Mouse (Mus musculus): Measurements from ENCODE around the gene Klhl9. TPM values are rescaled to one million over a fixed set of nuclear protein-coding genes. Genes with fewer than 3 reads are reported as not detected.

Gene Klhl9
- polyA plus RNA-seq, 1 experiment from 2014 or later, result 40.5 TPM

DNA sequence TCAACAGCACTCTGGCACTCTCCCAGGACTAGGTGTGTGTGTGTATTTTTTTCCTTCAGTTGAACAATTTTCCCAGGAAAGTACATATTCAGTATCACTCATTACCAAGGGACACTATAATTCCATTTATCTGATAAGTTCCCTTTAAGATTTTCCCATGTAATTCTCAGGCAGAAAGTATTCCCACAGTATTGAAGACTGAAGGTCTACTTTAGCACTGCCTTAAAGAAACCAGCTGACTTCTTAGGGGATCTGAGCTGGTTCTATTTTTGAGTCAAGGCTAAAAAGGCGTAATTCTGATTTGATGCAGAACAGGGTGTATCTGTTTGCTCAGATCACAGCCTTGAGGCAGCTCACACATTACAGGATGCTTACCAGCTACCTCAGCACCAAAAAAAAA lies 3.5 kb downstream of the Klhl9 start:
- no peaks in the 10 kb centered on the region for H3K27me3 ChIP-seq (replicated peaks; ENCODE audit: control insufficient read depth, insufficient read depth, low read length)
- ATAC-seq, result no peak
- H3K27ac ChIP-seq (ENCODE audit: low read depth, low read length), result no peak overlapping the region
- H3K4me3 ChIP-seq (ENCODE audit: low read depth, low read length), result peak overlapping the region; percentile 19
- no peak overlapping the region for H3K9ac ChIP-seq (ENCODE audit: low read depth, low read length)
- 0 out of 2 replicates have a peak, but pooled peaks cover 4% of the 10 kb centered on the region for H3K4me1 ChIP-seq (replicated peaks; ENCODE audit: control insufficient read depth, insufficient read depth, low read length)
- H3K36me3 ChIP-seq (ENCODE audit: control insufficient read depth, insufficient read depth), result peaks cover 10% of the 10 kb centered on the region; the same call in 1 of the 2 replicates
- WGBS, result 18% methylated on average over 1 of the region's 1 CpGs
- TF ChIP-seq CTCF (IDR thresholded peaks at IDR 0.05; ENCODE audit: low read depth), result no peak
- no peaks in the 10 kb centered on the region for H3K9me3 ChIP-seq (ENCODE audit: control insufficient read depth)
- H3K4me2 ChIP-seq (replicated peaks; ENCODE audit: low read depth), result peak overlapping the region; percentile 74

DNA sequence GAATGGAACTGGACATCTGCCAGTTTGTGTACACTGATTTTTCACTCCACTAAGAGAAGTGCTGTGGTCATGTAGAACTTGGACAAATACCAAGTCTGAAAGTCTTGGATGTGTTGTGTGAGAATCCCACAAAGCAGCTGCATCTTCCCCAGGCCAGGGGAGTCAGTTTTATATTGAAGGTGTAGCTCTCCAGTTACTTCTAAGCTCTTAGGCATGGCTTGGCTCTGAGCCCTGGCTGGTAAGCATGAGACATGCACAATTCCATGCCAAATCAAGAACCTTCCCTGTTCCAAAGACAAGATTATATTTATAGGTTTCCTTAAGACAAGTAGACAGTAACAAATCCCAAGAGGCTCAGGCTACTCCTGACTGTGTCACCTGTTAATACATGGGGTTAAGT lies 7.2 kb downstream of the Klhl9 start:
- Histone ChIP-seq H3K4me2 (replicated peaks; ENCODE audit: low read depth) (no peak overlapping the region), H3K27ac (ENCODE audit: low read depth, low read length) (no peak overlapping the region)
- no peak for TF ChIP-seq CTCF (IDR thresholded peaks at IDR 0.05; ENCODE audit: low read depth)

GRCm38 (mm10) chr4:88714281-88714680 lies 8.0 kb downstream of the Klhl9 start:
- Histone ChIP-seq H3K4me1 (replicated peaks; ENCODE audit: control insufficient read depth, insufficient read depth, low read length) (no peaks in the 10 kb centered on the region), H3K9me3 (ENCODE audit: control insufficient read depth) (no peaks in the 10 kb centered on the region), H3K4me3 (ENCODE audit: low read depth, low read length) (no peak overlapping the region), H3K27ac (ENCODE audit: low read depth, low read length) (no peak overlapping the region), H3K9ac (ENCODE audit: low read depth, low read length) (no peak overlapping the region), H3K36me3 (ENCODE audit: control insufficient read depth, insufficient read depth) (peaks cover 12% of the 10 kb centered on the region; the same call in 1 of the 2 replicates), H3K27me3 (replicated peaks; ENCODE audit: control insufficient read depth, insufficient read depth, low read length) (no peaks in the 10 kb centered on the region), H3K4me2 (replicated peaks; ENCODE audit: low read depth) (no peak overlapping the region)
- 63% methylated on average over 1 of the region's 1 CpGs for WGBS
- no peak for TF ChIP-seq CTCF (IDR thresholded peaks at IDR 0.05; ENCODE audit: low read depth)
- ATAC-seq, result no peak

More for the DNA sequence above, 7.2 kb downstream of the Klhl9 start:
- ATAC-seq, result no peak
- Histone ChIP-seq H3K9ac (ENCODE audit: low read depth, low read length) (no peak overlapping the region), H3K9me3 (ENCODE audit: control insufficient read depth) (no peaks in the 10 kb centered on the region), H3K27me3 (replicated peaks; ENCODE audit: control insufficient read depth, insufficient read depth, low read length) (no peaks in the 10 kb centered on the region), H3K4me3 (ENCODE audit: low read depth, low read length) (no peak overlapping the region), H3K36me3 (ENCODE audit: control insufficient read depth, insufficient read depth) (peaks cover 12% of the 10 kb centered on the region; the same call in 1 of the 2 replicates), H3K4me1 (replicated peaks; ENCODE audit: control insufficient read depth, insufficient read depth, low read length) (no peaks in the 10 kb centered on the region)

GRCm38 (mm10) chr4:88707128-88707826 lies 15.0 kb downstream of the Klhl9 start:
- no peak for TF ChIP-seq CTCF (IDR thresholded peaks at IDR 0.05; ENCODE audit: low read depth)
- no peaks in the 10 kb centered on the region for H3K4me1 ChIP-seq (replicated peaks; ENCODE audit: control insufficient read depth, insufficient read depth, low read length)
- H3K27ac ChIP-seq (ENCODE audit: low read depth, low read length), result no peak overlapping the region
- ATAC-seq, result no peak
- H3K9ac ChIP-seq (ENCODE audit: low read depth, low read length), result no peak overlapping the region
- H3K4me2 ChIP-seq (replicated peaks; ENCODE audit: low read depth), result no peak overlapping the region
- H3K27me3 ChIP-seq (replicated peaks; ENCODE audit: control insufficient read depth, insufficient read depth, low read length), result no peaks in the 10 kb centered on the region
- WGBS, result 84% methylated on average over 1 of the region's 1 CpGs
- H3K9me3 ChIP-seq (ENCODE audit: control insufficient read depth), result no peaks in the 10 kb centered on the region
- no peaks in the 10 kb centered on the region for H3K36me3 ChIP-seq (ENCODE audit: control insufficient read depth, insufficient read depth)
- H3K4me3 ChIP-seq (ENCODE audit: low read depth, low read length), result no peak overlapping the region

DNA sequence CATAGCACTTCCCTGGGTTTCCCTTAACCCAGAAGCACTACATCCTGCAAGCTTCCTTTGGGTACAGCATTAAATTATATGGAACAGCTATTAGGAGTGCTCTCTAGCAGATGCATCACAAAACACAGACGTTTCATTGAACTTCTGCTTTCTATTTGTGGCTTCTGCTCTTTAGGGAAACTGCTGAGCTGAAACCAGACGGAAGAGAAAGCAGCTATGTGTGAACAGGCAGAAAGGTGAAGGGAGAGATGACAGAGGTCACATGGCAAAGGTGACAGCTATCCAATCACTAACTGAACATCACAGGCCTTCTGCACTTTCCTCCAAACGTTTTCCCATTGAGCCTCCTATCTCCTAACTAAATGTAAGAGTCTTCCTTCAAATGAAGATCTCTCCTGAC lies 16.3 kb downstream of the Klhl9 start:
- H3K27me3 ChIP-seq (replicated peaks; ENCODE audit: control insufficient read depth, insufficient read depth, low read length), result no peaks in the 10 kb centered on the region
- no peak for ATAC-seq
- no peak for TF ChIP-seq CTCF (IDR thresholded peaks at IDR 0.05; ENCODE audit: low read depth)
- H3K4me3 ChIP-seq (ENCODE audit: low read depth, low read length), result no peak overlapping the region
- WGBS, result 45% methylated on average over 3 of the region's 3 CpGs
- H3K27ac ChIP-seq (ENCODE audit: low read depth, low read length), result no peak overlapping the region
- H3K4me1 ChIP-seq (replicated peaks; ENCODE audit: control insufficient read depth, insufficient read depth, low read length), result no peaks in the 10 kb centered on the region
- no peaks in the 10 kb centered on the region for H3K9me3 ChIP-seq (ENCODE audit: control insufficient read depth)
- no peak overlapping the region for H3K9ac ChIP-seq (ENCODE audit: low read depth, low read length)
- H3K4me2 ChIP-seq (replicated peaks; ENCODE audit: low read depth), result no peak overlapping the region
- H3K36me3 ChIP-seq (ENCODE audit: control insufficient read depth, insufficient read depth), result no peaks in the 10 kb centered on the region

DNA sequence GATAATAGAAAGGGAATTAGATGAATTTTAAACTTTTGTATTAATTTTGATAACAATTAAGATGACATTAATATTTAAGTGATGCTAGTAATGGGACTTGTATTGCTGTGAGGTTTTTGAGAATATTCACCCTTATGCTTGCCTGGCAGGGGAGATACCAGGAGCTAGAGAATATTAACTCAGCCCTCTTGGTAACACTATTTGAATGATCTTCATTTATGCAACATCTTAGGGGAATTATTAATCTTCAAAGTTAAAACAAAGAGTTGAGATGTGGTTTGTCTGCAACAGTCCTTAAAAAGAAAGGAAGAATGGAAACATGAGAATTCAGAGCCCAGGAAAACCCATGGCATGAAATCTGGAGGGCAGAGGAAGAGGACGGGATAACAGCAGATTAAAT lies 23.0 kb downstream of the Klhl9 start:
- Histone ChIP-seq H3K9me3 (ENCODE audit: control insufficient read depth) (no peaks in the 10 kb centered on the region), H3K4me3 (ENCODE audit: low read depth, low read length) (no peak overlapping the region), H3K27ac (ENCODE audit: low read depth, low read length) (no peak overlapping the region), H3K27me3 (replicated peaks; ENCODE audit: control insufficient read depth, insufficient read depth, low read length) (no peaks in the 10 kb centered on the region), H3K36me3 (ENCODE audit: control insufficient read depth, insufficient read depth) (no peaks in the 10 kb centered on the region), H3K9ac (ENCODE audit: low read depth, low read length) (no peak overlapping the region), H3K4me2 (replicated peaks; ENCODE audit: low read depth) (no peak overlapping the region), H3K4me1 (replicated peaks; ENCODE audit: control insufficient read depth, insufficient read depth, low read length) (no peaks in the 10 kb centered on the region)
- 95% methylated on average over 1 of the region's 1 CpGs for WGBS
- ATAC-seq, result no peak
- TF ChIP-seq CTCF (IDR thresholded peaks at IDR 0.05; ENCODE audit: low read depth), result no peak

Measured in intestine, postnatal 0 days (tissue).